Mouse (Mus musculus) kidney, postnatal 0 days (tissue): ENCODE results near the gene Ddn. TPM values are rescaled to one million over a fixed set of nuclear protein-coding genes. Genes with fewer than 3 reads are reported as not detected.

Experiments used
- ATAC-seq: fragments of 200-750 bp; cut with Nextera tagmentation; replicated peaks from 2 replicates; pipeline ENCODE4 v1.8.0; 2017; ENCODE audit warnings: low read depth, moderate number of reproducible peaks, moderate TSS enrichment, moderate library complexity; ENCODE audit not compliant: low FRiP score
- DNase-seq: peaks from one replicate; pipeline ENCODE4 v3.0.0-alpha.2; 2016; ENCODE audit warnings: low spot score
- H3K27ac ChIP-seq: fragments of 300-500 bp; sonication (generic); 2 replicates; pipeline ENCODE4 v1.5.1; 2014; ENCODE audit warnings: mild to moderate bottlenecking
- H3K27me3 ChIP-seq: fragments of 300-500 bp; sonication (generic); 2 replicates; pipeline ENCODE4 v1.6.1; 2014; ENCODE audit warnings: low read length, mixed read lengths; ENCODE audit not compliant: insufficient read depth
- H3K36me3 ChIP-seq: fragments of 300-500 bp; sonication (generic); 2 replicates; pipeline ENCODE4 v1.6.1; 2014; ENCODE audit warnings: low read length, mixed read lengths; ENCODE audit not compliant: insufficient read depth
- H3K4me1 ChIP-seq: fragments of 300-500 bp; sonication (generic); replicated peaks from 2 replicates; pipeline ENCODE4 v1.6.1; 2014; ENCODE audit warnings: antibody characterized with exemption, low read length, mixed read lengths; ENCODE audit not compliant: insufficient read depth
- H3K4me2 ChIP-seq: fragments of 300-500 bp; sonication (generic); 2 replicates; pipeline ENCODE4 v1.6.1; 2014; ENCODE audit warnings: mild to moderate bottlenecking, low read length, moderate library complexity, mixed read lengths
- H3K4me3 ChIP-seq: fragments of 300-500 bp; sonication (generic); replicated peaks from 2 replicates; pipeline ENCODE4 v1.5.1; 2014; ENCODE audit warnings: low read depth, low read length
- H3K9ac ChIP-seq: fragments of 300-500 bp; sonication (generic); 2 replicates; pipeline ENCODE4 v1.6.1; 2014; ENCODE audit warnings: low read depth, low read length
- H3K9me3 ChIP-seq: fragments of 300-500 bp; sonication (generic); replicated peaks from 2 replicates; pipeline ENCODE4 v1.6.1; 2016; ENCODE audit warnings: low read length, inconsistent platforms, mixed read lengths
- CTCF ChIP-seq: IDR thresholded peaks from 2 replicates; pipeline ENCODE4 v1.5.1; 2016; ENCODE audit warnings: antibody characterized with exemption, low read depth, mild to moderate bottlenecking, moderate library complexity
- WGBS: fragments of 180-500 bp; shearing (Covaris S2); extraction: QIAGEN DNeasy Blood & Tissue Kit; methylation state at CpG from one replicate; pipeline ENCODE4 v1.1.7; 2014; 5-methylcytosine and 5-hydroxymethylcytosine counted together
- polyA plus RNA-seq: library from polyadenylated mRNA; unstranded; fragments of >200 nt; fragmentation: Nextera tagmentation; extraction: Ambion mirVana; gene quantifications from 2 replicates; pipeline ENCODE4 v1.2.1, GENCODE M21; 2015

The Ddn gene
- 4.4 and 6.1 TPM in 2 replicates for polyA plus RNA-seq

GRCm38 (mm10) chr15:98809390-98809789 lies at the start of gene Ddn:
Gene Ddn, minus strand, starts transcription at chr15:98809490.
- Histone ChIP-seq H3K9ac (0 out of 2 replicates have a peak within 1 kb of the TSS, but pooled peaks have one; percentile 37), H3K4me3 (peak within 1 kb of the TSS; percentile 36), H3K36me3 (peaks cover 19% of the 10 kb centered on the region), H3K4me1 (peaks cover 21% of the 10 kb centered on the region), H3K27me3 (peaks cover 52% of the 10 kb centered on the region), H3K4me2 (peak within 1 kb of the TSS; percentile 73), H3K27ac (no peak within 1 kb of the TSS), H3K9me3 (no peaks in the 10 kb centered on the region)
- TF ChIP-seq CTCF = no peak
- ATAC-seq (no peak), DNase-seq (no peak)
- WGBS = 58% methylated on average over 3 of the region's 3 CpGs

- H3K27ac ChIP-seq = no peak overlapping the region
- ATAC-seq = no peak
- peaks cover 95% of the 10 kb centered on the region for H3K36me3 ChIP-seq
- no peak overlapping the region for H3K9ac ChIP-seq
- H3K9me3 ChIP-seq = no peaks in the 10 kb centered on the region
- no peaks in the 10 kb centered on the region for H3K4me1 ChIP-seq
- no peak overlapping the region for H3K4me2 ChIP-seq
- H3K4me3 ChIP-seq = no peak overlapping the region
- WGBS = 94% methylated on average over 16 of the region's 16 CpGs
- H3K27me3 ChIP-seq = no peaks in the 10 kb centered on the region
- no peak for DNase-seq
- TF ChIP-seq CTCF = no peak
These were observed 44.9 kb upstream of the Ddn start for GRCm38 (mm10) chr15:98854214-98854613.

GRCm38 (mm10) chr15:98853161-98853937 lies 44.1 kb upstream of the Ddn start:
- WGBS = 92% methylated on average over 28 of the region's 28 CpGs
- Histone ChIP-seq H3K27ac (no peak overlapping the region), H3K36me3 (peaks cover 94% of the 10 kb centered on the region), H3K4me3 (no peak overlapping the region), H3K27me3 (no peaks in the 10 kb centered on the region), H3K4me1 (no peaks in the 10 kb centered on the region), H3K9ac (no peak overlapping the region), H3K4me2 (no peak overlapping the region), H3K9me3 (no peaks in the 10 kb centered on the region)
- DNase-seq = no peak
- no peak for ATAC-seq
- TF ChIP-seq CTCF = no peak

- TF ChIP-seq CTCF = no peak
- 80% methylated on average over 9 of the region's 9 CpGs for WGBS
- ATAC-seq = 0 out of 2 replicates have a peak, but pooled peaks have one; percentile 6
- Histone ChIP-seq H3K27me3 (no peaks in the 10 kb centered on the region), H3K4me3 (no peak overlapping the region), H3K9ac (no peak overlapping the region), H3K27ac (no peak overlapping the region), H3K36me3 (peaks cover 93% of the 10 kb centered on the region), H3K4me1 (no peaks in the 10 kb centered on the region), H3K9me3 (no peaks in the 10 kb centered on the region), H3K4me2 (no peak overlapping the region)
- no peak for DNase-seq
These were observed 43.4 kb upstream of the Ddn start for GRCm38 (mm10) chr15:98852733-98853132.

- Histone ChIP-seq H3K4me3 (no peak overlapping the region), H3K4me2 (no peak overlapping the region), H3K9me3 (no peaks in the 10 kb centered on the region), H3K9ac (no peak overlapping the region), H3K27ac (no peak overlapping the region), H3K27me3 (no peaks in the 10 kb centered on the region), H3K36me3 (peaks cover 90% of the 10 kb centered on the region), H3K4me1 (no peaks in the 10 kb centered on the region)
- ATAC-seq (no peak), DNase-seq (no peak)
- 94% methylated on average over 9 of the region's 9 CpGs for WGBS
- TF ChIP-seq CTCF = no peak
These were observed 42.8 kb upstream of the Ddn start for GRCm38 (mm10) chr15:98852071-98852470.

GRCm38 (mm10) chr15:98851229-98851818 lies 42.0 kb upstream of the Ddn start:
- DNase-seq = no peak
- Histone ChIP-seq H3K9ac (no peak overlapping the region), H3K9me3 (no peaks in the 10 kb centered on the region), H3K27me3 (no peaks in the 10 kb centered on the region), H3K27ac (no peak overlapping the region), H3K4me3 (no peak overlapping the region), H3K4me1 (no peaks in the 10 kb centered on the region), H3K4me2 (no peak overlapping the region), H3K36me3 (peaks cover 90% of the 10 kb centered on the region)
- no peak for TF ChIP-seq CTCF
- 90% methylated on average over 21 of the region's 21 CpGs for WGBS
- no peak for ATAC-seq
